ENCODE assay signal across 21 mouse cellular contexts in genomic region chr12:3747583-3747982, GRCm38 (mm10). TPM values are rescaled to one million over a fixed set of nuclear protein-coding genes. Genes with fewer than 3 reads are reported as not detected.
A peak's percentile ranks its signal among the peaks of the same experiment; 100 is the strongest.
DNase-seq lines count a peak whose midpoint lies in the region; ATAC-seq lines count a peak whose summit lies in the region.
"Had no signal": no experiment of that assay in that cellular context is flagged by ENCODE, and none has a peak within 500 bp of the region (broad histone marks: within the 10 kb centered on the region; RNA-seq: fewer than 3 reads in every experiment).

No protein-coding gene starts in this region.

- ATAC-seq in common myeloid progenitor, adult 5-6 weeks (replicated peaks; ENCODE audit: low read depth, poor library complexity, severe bottlenecking): 0 out of 2 replicates have a peak, but pooled peaks have one; percentile 23
- no peak for ATAC-seq in frontal cortex, adult (ENCODE audit: low TSS enrichment)
- ATAC-seq: activated CD4-positive, CD25-positive, alpha-beta regulatory T cell, adult 4 months; forebrain, embryonic 14.5 days; forebrain, postnatal 0 days; hindbrain, postnatal 0 days; inflammation-experienced regulatory T-cells, adult 6 months; intestine, embryonic 16.5 days had no signal

- DNase-seq in 3T3-L1 (ENCODE audit: low read depth, low spot score) (peak; percentile 35), 416B (ENCODE audit: low read depth) (peak; percentile 35)
- no peak for DNase-seq in right cerebral cortex, postnatal 10 days (ENCODE audit: low spot score in 2 of 2)
- no peak for DNase-seq in retina, embryonic 14.5 days (ENCODE audit: low spot score)
- DNase-seq: adrenal gland, postnatal 14 days; B cell, adult 2 months; cerebellum, adult 18-20 months; cerebellum, adult 9-10 months; cerebellum, postnatal 14 days; forebrain, postnatal 0 days; gastrocnemius, postnatal 25 days; heart, adult 2 months; heart, postnatal 14 days; heart, postnatal 4 days had no signal

RNA-seq across cellular contexts. Expression of gene Dnmt3a, which starts 58.2 kb away (rescaled TPM):
- 23.7 and 24.7 TPM in 2 replicates for total RNA-seq in common myeloid progenitor, adult 5-6 weeks (2017)

Comparison
In these comparisons a context has a peak if more than half of its experiments do, and no peak if none do; other contexts are left out.
1. DNase-seq: peak in 3T3-L1 (single experiment) and 416B (single experiment); none in right cerebral cortex, postnatal 10 days (0 of 2) and retina, embryonic 14.5 days (single experiment).